Mouse (Mus musculus) cerebellum, adult 9-11 months (tissue): Measurements from ENCODE around the gene Ilf3.
A peak's percentile ranks its signal among the peaks of the same experiment; 100 is the strongest.

Experiments used
- DNase-seq: peaks from one replicate; pipeline ENCODE4 v3.0.0; 2022

Gene Ilf3

GRCm38 (mm10) chr9:21346627-21347365, 20.9 kb upstream of the Ilf3 start:
- DNase-seq = peak; percentile 71

- no peak for DNase-seq
Observed at GRCm38 (mm10) chr9:21348152-21348551, 19.5 kb upstream of the Ilf3 start.

- DNase-seq = no peak
Observed at GRCm38 (mm10) chr9:21351178-21351577, 16.5 kb upstream of the Ilf3 start.

- DNase-seq = no peak
Observed at GRCm38 (mm10) chr9:21351702-21352377, 15.8 kb upstream of the Ilf3 start.

- DNase-seq = no peak
Observed at GRCm38 (mm10) chr9:21352463-21353372, 15.0 kb upstream of the Ilf3 start.

GRCm38 (mm10) chr9:21353373-21353686, 14.3 kb upstream of the Ilf3 start:
- no peak for DNase-seq

- no peak for DNase-seq
Observed at GRCm38 (mm10) chr9:21354796-21355195, 12.9 kb upstream of the Ilf3 start.

GRCm38 (mm10) chr9:21356981-21357718, 10.5 kb upstream of the Ilf3 start:
- DNase-seq = peak; percentile 68

GRCm38 (mm10) chr9:21366541-21367220, 990 bp upstream of the Ilf3 start:
- DNase-seq = peak; percentile 80

GRCm38 (mm10) chr9:21368131-21368584, 487 bp downstream of the Ilf3 start:
- DNase-seq = peak; percentile 83

GRCm38 (mm10) chr9:21369080-21369479, 1.4 kb downstream of the Ilf3 start:
- DNase-seq = peak; percentile 42

- DNase-seq = no peak
Observed at GRCm38 (mm10) chr9:21370876-21371275, 3.2 kb downstream of the Ilf3 start.

GRCm38 (mm10) chr9:21372508-21372907, 4.8 kb downstream of the Ilf3 start:
- no peak for DNase-seq

- no peak for DNase-seq
Observed at GRCm38 (mm10) chr9:21379195-21379594, 11.5 kb downstream of the Ilf3 start.

- no peak for DNase-seq
Observed at GRCm38 (mm10) chr9:21380868-21381267, 13.2 kb downstream of the Ilf3 start.

GRCm38 (mm10) chr9:21383966-21384365, 16.3 kb downstream of the Ilf3 start:
- DNase-seq = no peak

- no peak for DNase-seq
Observed at GRCm38 (mm10) chr9:21392646-21393175, 25.0 kb downstream of the Ilf3 start.

- DNase-seq = no peak
Observed at GRCm38 (mm10) chr9:21395692-21396091, 28.0 kb downstream of the Ilf3 start.

GRCm38 (mm10) chr9:21397170-21397569, 29.5 kb downstream of the Ilf3 start:
- no peak for DNase-seq

GRCm38 (mm10) chr9:21401042-21401441, 33.4 kb downstream of the Ilf3 start:
- no peak for DNase-seq

GRCm38 (mm10) chr9:21402764-21403253, 35.1 kb downstream of the Ilf3 start:
- no peak for DNase-seq

GRCm38 (mm10) chr9:21403745-21404144, 36.1 kb downstream of the Ilf3 start:
- no peak for DNase-seq
